Mouse (Mus musculus) thymus, postnatal 4 days (tissue): Measurements from ENCODE around the gene Parvb.

Experiments used
- DNase-seq: peaks from one replicate; pipeline ENCODE4 v3.0.0; 2021

The Parvb gene

DNA sequence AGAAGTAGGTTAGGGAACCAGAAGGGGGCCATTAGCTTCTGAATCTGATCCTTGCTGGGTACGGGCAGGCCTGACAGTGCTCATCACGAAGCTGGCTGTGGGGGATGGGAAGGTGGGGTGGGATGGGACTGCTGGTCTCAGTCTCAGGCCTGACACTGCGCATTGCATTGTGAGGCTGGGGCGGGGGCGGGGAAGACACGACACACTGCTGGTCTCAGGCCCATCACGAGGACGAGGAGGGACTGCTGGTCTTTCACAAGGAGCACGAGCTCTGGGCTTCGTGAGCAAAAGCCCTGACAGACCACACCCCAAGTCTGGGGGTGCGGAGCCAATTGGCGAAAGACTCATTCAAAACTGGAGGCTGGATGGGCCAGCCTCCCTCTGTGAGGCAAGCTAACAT lies 93.9 kb downstream of the Parvb start:
- no peak for DNase-seq

DNA sequence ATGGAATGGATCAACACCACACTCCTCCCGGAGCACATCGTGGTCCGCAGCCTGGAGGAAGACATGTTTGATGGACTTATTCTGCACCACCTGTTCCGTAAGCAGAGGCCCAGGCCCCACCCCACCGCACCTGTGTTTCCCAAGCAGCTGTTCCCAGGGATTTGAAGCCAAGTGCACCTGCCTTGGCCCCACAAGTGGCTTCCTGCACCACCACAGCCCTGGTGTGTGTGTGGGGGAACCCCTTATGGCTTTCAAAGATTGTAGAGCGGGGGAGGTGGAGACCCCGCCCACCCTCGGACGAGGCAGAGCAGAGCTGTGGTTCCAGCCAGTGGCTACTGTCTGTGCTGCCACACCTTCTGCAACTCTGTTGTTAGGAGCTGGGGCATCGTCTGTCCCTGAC lies 97.0 kb downstream of the Parvb start:
- DNase-seq, result peak; percentile 60

DNA sequence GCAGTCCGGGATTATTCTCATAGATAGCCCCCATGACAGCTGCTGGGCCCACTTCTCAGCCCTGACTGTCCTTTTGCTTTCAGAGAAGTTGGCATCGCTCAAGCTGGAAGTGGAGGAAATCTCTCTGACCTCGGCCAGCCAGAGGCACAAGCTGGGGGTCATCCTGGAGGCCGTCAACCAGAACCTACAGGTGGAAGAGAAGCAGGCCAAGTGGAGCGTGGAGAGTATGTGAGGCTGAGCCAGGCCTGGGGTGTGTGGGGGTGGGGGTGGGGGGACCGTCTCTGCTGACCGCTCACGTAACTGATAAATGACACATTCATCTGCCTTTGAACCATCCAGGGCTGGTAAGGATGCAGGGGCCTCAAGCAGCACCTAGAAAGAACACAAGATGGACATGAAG lies 98.1 kb downstream of the Parvb start:
- no peak for DNase-seq

DNA sequence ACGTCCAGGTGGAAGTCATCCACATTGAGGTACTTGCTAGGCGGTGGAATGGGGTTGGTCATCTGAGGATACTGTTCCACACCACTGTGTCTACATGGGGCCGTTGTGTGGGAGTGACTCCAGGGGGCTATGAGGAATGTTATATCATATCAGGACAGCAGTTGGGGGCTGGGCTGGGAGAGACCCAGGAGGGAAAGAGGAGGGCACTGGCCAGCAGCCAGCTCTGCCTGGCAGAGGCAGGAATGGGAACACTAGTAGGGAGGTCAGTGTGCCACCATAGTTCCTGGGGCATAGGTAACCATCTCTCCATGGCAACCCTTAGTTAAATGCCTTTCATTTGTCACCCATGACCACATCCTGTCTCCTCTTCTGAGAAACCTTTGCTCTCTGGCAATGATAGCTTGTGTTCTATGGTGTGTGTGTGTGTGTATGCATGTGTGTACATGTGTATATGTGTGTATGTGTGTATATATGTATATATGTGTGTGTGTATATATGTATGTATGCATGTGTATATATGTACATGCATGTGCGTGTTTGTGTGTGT lies 99.3 kb downstream of the Parvb start:
- no peak for DNase-seq

DNA sequence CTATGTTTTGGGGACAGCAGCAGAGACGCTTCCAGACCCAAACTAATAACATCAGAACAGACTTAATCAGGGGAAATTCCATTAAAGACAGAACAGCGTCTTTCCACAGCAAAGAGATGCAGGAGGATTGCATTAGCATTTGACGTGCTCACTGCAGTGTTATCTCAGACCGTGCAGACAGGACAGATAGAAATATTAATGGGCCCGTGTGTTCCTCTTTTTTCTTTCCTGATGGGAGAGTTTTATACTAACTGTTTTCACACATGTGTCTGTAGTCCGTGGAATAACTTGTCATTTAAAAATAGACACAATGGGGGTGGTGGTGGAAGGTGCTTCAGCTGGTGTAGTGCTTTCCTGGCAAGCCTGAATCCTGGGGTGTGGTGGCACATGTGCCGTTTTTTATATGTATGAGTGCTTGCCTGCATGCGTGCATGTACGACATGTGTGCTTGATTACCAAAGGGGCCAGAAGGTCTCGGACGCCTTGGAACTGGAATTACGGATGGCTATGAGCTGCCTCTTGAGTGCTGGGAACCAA lies 104.5 kb downstream of the Parvb start:
- no peak for DNase-seq

DNA sequence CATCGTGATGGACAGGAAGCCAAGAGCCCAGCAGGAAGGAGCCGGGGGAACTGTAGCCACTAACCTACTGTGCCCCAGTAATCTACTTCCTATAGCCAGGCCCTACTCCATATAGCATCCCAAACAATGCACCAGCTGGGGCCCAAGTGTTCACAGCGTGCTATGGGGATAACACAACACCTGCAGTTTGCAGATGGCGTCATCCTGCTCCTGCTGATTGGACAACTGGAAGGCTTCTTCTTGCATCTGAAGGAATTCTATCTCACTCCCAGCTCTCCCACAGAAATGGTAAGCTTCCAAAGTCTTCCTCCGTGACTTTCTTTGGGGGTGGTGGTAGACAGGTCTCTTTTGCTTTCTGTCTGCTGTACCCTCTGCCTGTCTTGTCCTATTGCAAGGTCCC lies 105.8 kb downstream of the Parvb start:
- DNase-seq, result no peak

DNA sequence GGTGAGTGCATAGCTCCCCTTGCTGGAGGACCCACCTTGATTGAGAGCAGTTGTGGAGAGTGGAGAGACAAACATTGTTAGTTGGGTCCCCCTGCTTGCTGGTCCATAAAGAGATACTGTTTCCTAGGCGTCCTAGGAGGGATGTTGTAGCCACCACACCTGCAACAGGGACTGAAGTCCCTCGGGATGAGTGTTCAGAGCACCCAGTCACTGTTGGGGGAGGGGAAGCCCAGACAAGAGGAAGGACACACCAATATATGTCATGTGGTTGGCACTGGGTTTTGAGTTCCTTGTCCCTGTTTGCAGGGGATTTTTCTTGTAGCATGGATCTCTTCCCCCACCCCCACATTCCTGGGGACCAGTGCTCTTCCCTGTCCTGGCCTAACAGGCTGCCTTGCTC lies 109.1 kb downstream of the Parvb start:
- DNase-seq, result no peak

DNA sequence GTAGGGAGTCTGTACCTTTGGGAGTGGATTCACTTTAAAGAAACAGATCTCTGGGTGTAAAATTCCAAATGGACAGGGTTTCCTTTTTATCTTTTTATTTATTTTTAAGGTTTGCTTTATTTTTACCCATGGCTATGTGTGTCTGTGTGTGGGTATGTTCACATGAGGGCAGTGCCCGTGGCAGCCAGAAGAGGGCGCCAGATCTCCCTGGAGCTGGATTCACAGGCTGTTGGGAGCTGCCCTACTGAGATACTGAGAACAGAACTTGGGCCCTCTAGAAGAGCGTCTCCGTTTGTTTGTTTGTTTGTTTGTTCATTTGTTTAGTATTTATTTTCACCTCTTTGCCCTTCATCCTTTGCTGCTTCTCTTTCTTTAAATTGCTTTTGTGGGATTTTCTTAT lies 116.9 kb downstream of the Parvb start:
- DNase-seq, result no peak

DNA sequence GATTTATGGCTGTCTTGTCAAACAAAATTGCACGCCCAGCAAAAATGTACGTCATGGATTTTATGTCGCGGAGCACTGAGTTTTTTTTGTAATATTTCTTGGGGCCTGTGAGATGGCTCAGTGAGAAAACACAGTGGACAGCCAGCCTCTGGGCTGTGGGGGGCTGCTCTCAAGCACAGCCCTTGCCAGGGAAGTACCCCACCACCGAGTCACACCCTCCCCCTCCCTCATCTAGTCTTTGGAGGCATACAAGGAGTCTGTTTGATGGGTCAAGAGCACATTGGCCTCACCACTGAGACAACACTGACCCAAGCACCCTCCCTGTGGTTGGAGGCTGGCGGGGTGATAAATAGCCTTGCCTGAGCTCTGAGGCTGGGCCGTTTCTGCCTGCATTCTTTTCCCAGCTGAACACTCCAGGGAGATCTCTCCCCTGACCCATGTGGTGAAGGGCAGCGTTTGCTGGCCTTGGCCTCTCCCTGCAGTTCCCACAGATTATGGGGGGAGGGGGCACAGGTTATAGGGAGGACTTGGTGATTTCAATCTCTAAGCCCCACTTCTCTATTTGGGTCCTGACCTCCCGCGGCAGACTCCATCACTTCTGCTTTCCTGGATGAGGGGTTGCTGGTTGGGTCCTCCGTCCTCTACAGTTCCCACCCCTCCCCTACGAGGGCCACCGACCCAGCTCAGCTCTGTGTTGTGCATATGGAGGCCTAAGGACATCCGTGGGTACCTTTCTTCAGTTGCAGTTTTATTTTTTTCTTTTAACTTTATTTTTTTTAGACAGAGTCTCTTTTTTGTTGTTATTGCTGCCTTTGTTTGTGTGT lies 118.3 kb downstream of the Parvb start:
- DNase-seq, result no peak

DNA sequence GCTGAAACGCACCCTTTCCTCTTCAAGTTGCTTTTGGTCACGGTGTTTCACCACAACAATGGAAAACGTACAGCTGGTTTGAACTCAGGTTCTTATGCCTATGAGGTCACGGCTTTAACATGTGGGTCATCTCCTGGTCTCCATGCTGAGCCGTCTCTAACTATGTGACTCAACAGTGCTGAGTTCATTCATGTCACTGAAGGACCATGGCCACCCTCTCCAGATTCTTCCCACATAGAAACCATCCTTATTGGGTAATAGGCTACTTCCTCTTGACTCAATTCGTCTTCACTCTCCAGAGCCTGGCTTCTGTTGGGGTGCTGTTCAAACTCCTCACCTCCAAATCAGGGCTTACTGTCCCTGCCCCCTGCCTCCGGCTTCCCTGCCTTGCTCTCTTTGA lies 119.5 kb downstream of the Parvb start:
- DNase-seq, result no peak

DNA sequence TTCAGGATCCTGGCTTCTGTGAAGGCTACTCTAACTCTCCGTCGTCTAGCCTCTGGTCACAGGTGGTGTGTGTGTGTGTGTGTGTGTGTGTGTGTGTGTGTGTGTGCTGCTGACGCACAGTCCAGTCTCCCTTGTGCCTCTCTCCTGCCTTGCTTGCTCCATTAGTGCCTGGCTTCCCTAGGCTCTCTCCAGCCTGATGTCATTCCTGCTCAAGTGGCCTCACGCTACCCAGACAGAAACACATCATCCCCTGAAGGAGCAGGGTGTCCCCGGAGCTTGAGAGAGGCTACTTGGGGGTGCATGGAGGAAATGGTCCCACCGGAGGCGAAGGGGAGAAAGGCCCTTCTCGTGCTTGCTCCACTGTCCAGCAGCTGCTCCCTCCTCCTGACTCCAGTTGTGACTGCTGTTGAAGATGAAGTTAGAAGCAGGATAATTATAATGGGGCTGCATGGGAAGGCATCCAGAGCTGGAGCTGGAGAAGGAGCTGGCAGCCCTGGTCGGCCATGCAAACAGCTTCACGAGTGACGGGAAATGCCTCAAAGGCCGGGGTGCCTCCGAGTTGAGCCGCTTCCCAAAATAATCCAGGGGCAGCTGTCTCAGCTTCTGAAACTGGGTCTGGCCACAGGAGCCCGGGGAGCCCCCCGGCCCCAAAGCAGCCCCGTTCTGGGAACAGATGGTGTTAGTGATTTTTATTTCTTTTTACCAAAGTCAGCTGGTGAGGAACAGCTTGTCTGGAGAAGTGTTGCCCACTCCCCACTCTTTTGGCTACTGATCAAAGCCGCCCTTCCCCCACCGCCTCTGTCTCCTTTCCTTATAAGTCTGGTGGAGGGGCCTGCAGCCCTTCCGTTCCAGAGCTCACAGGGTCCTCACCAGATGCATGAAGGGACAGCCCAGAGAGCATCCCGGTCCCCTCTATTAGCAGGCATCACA lies 120.3 kb downstream of the Parvb start:
- DNase-seq, result no peak

DNA sequence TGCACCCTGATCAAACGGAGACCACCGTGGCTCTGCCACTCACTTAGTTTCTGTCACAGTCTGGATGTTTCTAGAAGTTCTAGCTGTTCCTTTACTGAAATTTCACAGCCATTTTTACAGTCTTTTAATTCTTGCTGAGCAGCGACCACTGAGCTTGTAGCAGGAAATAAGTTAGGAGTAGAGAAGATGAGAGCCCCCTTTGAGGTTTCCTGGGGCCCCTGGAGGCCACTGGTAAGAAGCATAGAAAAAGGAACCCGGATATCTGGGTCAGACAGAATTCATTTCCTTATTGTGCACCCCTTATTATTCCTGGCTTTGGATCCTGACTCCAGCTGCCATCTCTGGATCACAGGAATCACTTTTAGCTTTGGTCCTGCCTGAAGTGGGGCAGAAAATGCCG lies 123.2 kb downstream of the Parvb start:
- DNase-seq, result peak; percentile 50

DNA sequence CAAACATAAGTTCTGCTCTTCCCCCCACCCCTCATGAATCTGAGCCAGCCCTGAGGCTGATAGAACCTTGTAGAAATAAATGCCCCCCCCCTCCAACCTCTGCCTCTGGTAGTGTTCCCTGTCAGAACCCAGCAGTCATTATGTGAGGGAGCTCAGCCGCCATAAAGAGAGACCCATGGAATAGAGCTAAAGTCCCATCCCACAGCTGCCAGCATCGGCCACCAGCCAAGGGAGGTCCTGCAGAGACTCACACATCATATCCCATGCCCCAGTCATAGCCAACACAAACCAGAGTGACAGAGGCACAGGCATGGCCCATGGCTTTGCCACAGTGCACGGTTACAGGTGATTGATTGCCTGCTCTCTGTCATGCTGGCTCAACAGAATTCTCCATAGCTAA lies 132.9 kb downstream of the Parvb start:
- no peak for DNase-seq
